Mouse (Mus musculus) CH12.LX (cell line): Measurements from ENCODE around the gene Dusp22. TPM values are rescaled to one million over a fixed set of nuclear protein-coding genes. Genes with fewer than 3 reads are reported as not detected.

Experiments used
- DNase-seq: peaks from one replicate; pipeline ENCODE4 v3.0.0-alpha.2; 2013; ENCODE audit errors: extremely low read depth
- H3K27ac ChIP-seq: 2 replicates; pipeline ENCODE4 v1.5.1; 2012; ENCODE audit warnings: low read depth, mild to moderate bottlenecking, control low read depth, moderate library complexity; ENCODE audit not compliant: insufficient read depth
- H3K27me3 ChIP-seq: replicated peaks from 2 replicates; pipeline ENCODE3; 2012; ENCODE audit warnings: inconsistent platforms
- H3K36me3 ChIP-seq, 2 experiments: replicated peaks in 1 of 2; 2 replicates each; pipeline versions ENCODE3 to v1.6.1; 2012; ENCODE audit warnings: inconsistent platforms in 1 of 2, low read length in 1 of 2, mild to moderate bottlenecking in 1 of 2, mixed read lengths in 1 of 2, moderate library complexity in 1 of 2; ENCODE audit not compliant: control insufficient read depth in 1 of 2, insufficient read depth in 1 of 2
- H3K4me1 ChIP-seq, 2 experiments: 2 replicates each; pipeline ENCODE4 v1.6.1; 2012; ENCODE audit warnings: inconsistent platforms in 1 of 2, moderate library complexity in 1 of 2; ENCODE audit not compliant: insufficient read depth in 2 of 2, control insufficient read depth in 1 of 2
- H3K4me2 ChIP-seq: 2 replicates; pipeline ENCODE4 v1.6.1; 2012; ENCODE audit warnings: low read depth, mild to moderate bottlenecking, control low read depth; ENCODE audit not compliant: poor library complexity, insufficient read depth, severe bottlenecking
- H3K4me3 ChIP-seq, 3 experiments: fragments of 150-350 bp in 1 of 3; sonication (generic) in 1 of 3; replicated peaks in 1 of 3; 2 replicates each; pipeline versions ENCODE3 to v1.5.1; 2011 to 2012; ENCODE audit warnings: low read depth in 2 of 3, low read length in 2 of 3, mild to moderate bottlenecking in 2 of 3, moderate library complexity in 2 of 3, control low read depth in 1 of 3, improper control_type of control experiment in 1 of 3, inconsistent platforms in 1 of 3, mixed read lengths in 1 of 3; ENCODE audit not compliant: poor library complexity in 1 of 3
- H3K79me2 ChIP-seq: replicated peaks from 2 replicates; pipeline ENCODE4 v1.6.1; 2012; ENCODE audit warnings: mild to moderate bottlenecking, moderate library complexity; ENCODE audit not compliant: control insufficient read depth, poor library complexity, insufficient read depth, severe bottlenecking; ENCODE audit errors: extremely low read depth
- H3K9ac ChIP-seq: 2 replicates; pipeline ENCODE4 v1.6.1; 2012; ENCODE audit warnings: low read depth, mild to moderate bottlenecking, control low read depth, moderate library complexity; ENCODE audit not compliant: insufficient read depth
- H3K9me3 ChIP-seq: replicated peaks from 2 replicates; pipeline ENCODE3; 2012; ENCODE audit warnings: low read length, inconsistent platforms, mixed read lengths
- BHLHE40 ChIP-seq: IDR thresholded peaks from 2 replicates; pipeline ENCODE4 v1.6.1; 2011; ENCODE audit warnings: mild to moderate bottlenecking, low read depth, low read length, improper control_type of control experiment
- CHD1 ChIP-seq: IDR thresholded peaks from 2 replicates; pipeline ENCODE4 v1.6.1; 2012; ENCODE audit warnings: low read depth, low read length, improper control_type of control experiment, inconsistent platforms
- CHD2 ChIP-seq: IDR thresholded peaks from 2 replicates; pipeline ENCODE4 v1.6.1; 2011; ENCODE audit warnings: low read length, improper control_type of control experiment
- CTCF ChIP-seq, 2 experiments: IDR thresholded peaks in 1 of 2; conservative IDR thresholded peaks in 1 of 2; 2 replicates each; pipeline ENCODE4 v1.5.1; 2011 to 2012; ENCODE audit warnings: low read depth in 2 of 2, low read length in 2 of 2, improper control_type of control experiment in 1 of 2, inconsistent platforms in 1 of 2, mild to moderate bottlenecking in 1 of 2, moderate library complexity in 1 of 2
- E2F4 ChIP-seq: IDR thresholded peaks from 2 replicates; pipeline ENCODE4 v1.6.1; 2011; ENCODE audit warnings: low read depth, low read length, improper control_type of control experiment; ENCODE audit not compliant: insufficient replicate concordance
- ELF1 ChIP-seq: IDR thresholded peaks from 2 replicates; pipeline ENCODE4 v1.6.1; 2014; ENCODE audit warnings: low read depth, mild to moderate bottlenecking, inconsistent platforms, low read length, improper control_type of control experiment
- EP300 ChIP-seq: IDR thresholded peaks from 2 replicates; pipeline ENCODE4 v1.6.1; 2011; ENCODE audit warnings: low read length, improper control_type of control experiment
- ETS1 ChIP-seq: conservative IDR thresholded peaks from 2 replicates; pipeline ENCODE4 v1.6.1; 2012; ENCODE audit warnings: low read depth, mild to moderate bottlenecking, inconsistent platforms, low read length, improper control_type of control experiment, moderate library complexity
- GABPA ChIP-seq: IDR thresholded peaks from 2 replicates; pipeline ENCODE4 v1.6.1; 2012; ENCODE audit warnings: low read depth, low read length, improper control_type of control experiment, inconsistent platforms; ENCODE audit not compliant: insufficient replicate concordance
- HCFC1 ChIP-seq: IDR thresholded peaks from 2 replicates; pipeline ENCODE4 v1.6.1; 2012; ENCODE audit warnings: low read depth, mild to moderate bottlenecking, inconsistent platforms, low read length, improper control_type of control experiment
- IRF4 ChIP-seq: IDR thresholded peaks from 2 replicates; pipeline ENCODE4 v1.6.1; 2014; ENCODE audit warnings: low read depth, mild to moderate bottlenecking, inconsistent platforms, low read length, improper control_type of control experiment
- JUN ChIP-seq: IDR thresholded peaks from 2 replicates; pipeline ENCODE4 v1.6.1; 2011; ENCODE audit warnings: low read depth, mild to moderate bottlenecking, low read length, improper control_type of control experiment, moderate library complexity; ENCODE audit not compliant: insufficient read depth
- JUND ChIP-seq: conservative IDR thresholded peaks from 2 replicates; pipeline ENCODE4 v1.6.1; 2011; ENCODE audit warnings: low read depth, low read length, improper control_type of control experiment
- KAT2A ChIP-seq: IDR thresholded peaks from 2 replicates; pipeline ENCODE4 v1.6.1; 2012; ENCODE audit warnings: low read length, improper control_type of control experiment, inconsistent platforms; ENCODE audit not compliant: insufficient replicate concordance
- MAFK ChIP-seq: IDR thresholded peaks from 2 replicates; pipeline ENCODE4 v1.6.1; 2011; ENCODE audit warnings: low read length, improper control_type of control experiment; ENCODE audit not compliant: insufficient replicate concordance
- MAX ChIP-seq: IDR thresholded peaks from 2 replicates; pipeline ENCODE4 v1.6.1; 2011; ENCODE audit warnings: low read length, improper control_type of control experiment
- MAZ ChIP-seq: IDR thresholded peaks from 2 replicates; pipeline ENCODE4 v1.6.1; 2012; ENCODE audit warnings: low read depth, mild to moderate bottlenecking, inconsistent platforms, low read length, improper control_type of control experiment, moderate library complexity
- MEF2A ChIP-seq: IDR thresholded peaks from 2 replicates; pipeline ENCODE4 v1.6.1; 2014; ENCODE audit warnings: low read depth, mild to moderate bottlenecking, inconsistent platforms, low read length, improper control_type of control experiment, borderline replicate concordance
- MXI1 ChIP-seq: IDR thresholded peaks from 2 replicates; pipeline ENCODE4 v1.6.1; 2011; ENCODE audit warnings: mild to moderate bottlenecking, low read depth, low read length, improper control_type of control experiment
- MYC ChIP-seq: IDR thresholded peaks from 2 replicates; pipeline ENCODE4 v1.6.1; 2011; ENCODE audit warnings: low read depth, mild to moderate bottlenecking, improper control_type of control experiment, low read length
- NELFE ChIP-seq: IDR thresholded peaks from 2 replicates; pipeline ENCODE4 v1.6.1; 2011; ENCODE audit warnings: low read depth, low read length, improper control_type of control experiment
- NRF1 ChIP-seq: IDR thresholded peaks from 2 replicates; pipeline ENCODE4 v1.6.1; 2014; ENCODE audit warnings: low read depth, mild to moderate bottlenecking, inconsistent platforms, low read length, improper control_type of control experiment, moderate library complexity
- PAX5 ChIP-seq: IDR thresholded peaks from 2 replicates; pipeline ENCODE4 v1.6.1; 2012; ENCODE audit warnings: low read length, inconsistent platforms, mixed read lengths
- POLR2A ChIP-seq: IDR thresholded peaks from 2 replicates; pipeline ENCODE4 v1.6.1; 2011; ENCODE audit warnings: low read depth, mild to moderate bottlenecking, improper control_type of control experiment, low read length
- POLR2AphosphoS2 ChIP-seq: IDR thresholded peaks from 2 replicates; pipeline ENCODE4 v1.6.1; 2011; ENCODE audit warnings: low read depth, low read length, improper control_type of control experiment
- RAD21 ChIP-seq: IDR thresholded peaks from 2 replicates; pipeline ENCODE4 v1.6.1; 2011; ENCODE audit warnings: low read depth, mild to moderate bottlenecking, low read length, improper control_type of control experiment, moderate library complexity
- RCOR1 ChIP-seq: conservative IDR thresholded peaks from 2 replicates; pipeline ENCODE4 v1.6.1; 2012; ENCODE audit warnings: low read depth, mild to moderate bottlenecking, inconsistent platforms, low read length, improper control_type of control experiment
- SIN3A ChIP-seq: IDR thresholded peaks from 2 replicates; pipeline ENCODE4 v1.6.1; 2012; ENCODE audit warnings: low read length, improper control_type of control experiment, inconsistent platforms
- SMC3 ChIP-seq: IDR thresholded peaks from 2 replicates; pipeline ENCODE4 v1.6.1; 2011; ENCODE audit warnings: low read depth, low read length, improper control_type of control experiment
- TBP ChIP-seq: conservative IDR thresholded peaks from 2 replicates; pipeline ENCODE4 v1.6.1; 2011; ENCODE audit warnings: low read depth, low read length, improper control_type of control experiment
- TCF12 ChIP-seq: IDR thresholded peaks from 2 replicates; pipeline ENCODE4 v1.6.1; 2014; ENCODE audit warnings: low read depth, mild to moderate bottlenecking, inconsistent platforms, low read length, improper control_type of control experiment
- UBTF ChIP-seq: IDR thresholded peaks from 2 replicates; pipeline ENCODE4 v1.6.1; 2012; ENCODE audit warnings: low read depth, mild to moderate bottlenecking, inconsistent platforms, low read length, improper control_type of control experiment, moderate library complexity
- USF1 ChIP-seq: IDR thresholded peaks from 2 replicates; pipeline ENCODE4 v1.6.1; 2014; ENCODE audit warnings: low read depth, mild to moderate bottlenecking, inconsistent platforms, low read length, improper control_type of control experiment
- USF2 ChIP-seq: conservative IDR thresholded peaks from 2 replicates; pipeline ENCODE4 v1.6.1; 2011; ENCODE audit warnings: low read depth, low read length, improper control_type of control experiment
- ZC3H11A ChIP-seq: IDR thresholded peaks from 2 replicates; pipeline ENCODE4 v1.6.1; 2012; ENCODE audit warnings: low read depth, mild to moderate bottlenecking, inconsistent platforms, low read length, improper control_type of control experiment
- ZKSCAN1 ChIP-seq: IDR thresholded peaks from 2 replicates; pipeline ENCODE4 v1.6.1; 2012; ENCODE audit warnings: low read depth, inconsistent platforms, low read length, improper control_type of control experiment, borderline replicate concordance
- ZMIZ1 ChIP-seq: IDR thresholded peaks from 2 replicates; pipeline ENCODE4 v1.6.1; 2012; ENCODE audit warnings: low read depth, mild to moderate bottlenecking, inconsistent platforms, low read length, improper control_type of control experiment
- ZNF384 ChIP-seq: IDR thresholded peaks from 2 replicates; pipeline ENCODE4 v1.6.1; 2012; ENCODE audit warnings: low read depth, low read length, improper control_type of control experiment, inconsistent platforms
- dilution Hi-C: fragments of 300-500 bp; cut with MboI; formaldehyde crosslinking; loops from 2 replicates; pipeline ENCODE4 v1.14.3; 2020; ENCODE audit warnings: low sequenced_read_pairs; ENCODE audit not compliant: extremely low pct_unique_long_range_greater_than_20kb, extremely low pct_ligation_motif_present
- in situ Hi-C: fragments of 300-500 bp; cut with MboI; formaldehyde crosslinking; loops from 3 replicates; pipeline ENCODE4 v1.14.3; 2019; ENCODE audit warnings: low sequenced_read_pairs, low pct_ligation_motif_present, low pct_unique_long_range_greater_than_20kb, mixed read lengths
- polyA plus RNA-seq: library from polyadenylated mRNA; unstranded; fragments of >175 nt; gene quantifications from 2 replicates; pipeline ENCODE4 v1.2.1, GENCODE M21; 2012; ENCODE audit warnings: low read depth; ENCODE audit not compliant: insufficient read length
- total RNA-seq, 2 experiments: library from RNA; depleted of rRNA; stranded (reverse); fragments of 300-350 nt in 1 of 2; fragments of >200 nt in 1 of 2; gene quantifications; 2 replicates each; pipeline ENCODE4 v1.2.3; 2012 to 2014

Gene Dusp22
- total and polyA plus RNA-seq, 3 experiments = 18.0 to 28.7 (median 22.5) TPM

GRCm38 (mm10) chr13:30724691-30725271 is 65.0 kb downstream of the Dusp22 start:
- Histone ChIP-seq H3K27ac (peak overlapping the region; percentile 83), H3K36me3 (no peaks in the 10 kb centered on the region), H3K4me2 (peak overlapping the region; percentile 80), H3K79me2 (no peaks in the 10 kb centered on the region), H3K9me3 (peaks cover 6% of the 10 kb centered on the region), H3K27me3 (no peaks in the 10 kb centered on the region), H3K9ac (peak overlapping the region; percentile 53; the same call in 1 of the 2 replicates), H3K4me3 (peak overlapping the region in 1 of 3 experiments; percentile 3), H3K4me1 (peaks cover 57 to 97% of the 10 kb centered on the region in 2 experiments)
- TF ChIP-seq MAFK = 0 out of 2 replicates have a peak, but pooled peaks have one; percentile 17
- TF ChIP-seq MXI1 = no peak; the same call in 1 of the 2 replicates
- TF ChIP-seq NELFE = 0 out of 2 replicates have a peak, but pooled peaks have one; percentile 39
- no peak for TF ChIP-seq CTCF (conservative IDR thresholded peaks at IDR 0.05 in 1 of 2, IDR thresholded peaks at IDR 0.05 in 1 of 2; ENCODE audit: low read depth in 2 of 2, low read length in 2 of 2)
- no peak for TF ChIP-seq PAX5
- no peak for TF ChIP-seq EP300
- peak; percentile 8; the same call in 1 of the 2 replicates for TF ChIP-seq TCF12
- TF ChIP-seq TBP = peak; percentile 54; the same call in 1 of the 2 replicates
- no peak for TF ChIP-seq UBTF
- TF ChIP-seq GABPA = no peak
- no peak for TF ChIP-seq ELF1
- peak; percentile 76 for TF ChIP-seq BHLHE40
- no peak for TF ChIP-seq SMC3
- no peak for TF ChIP-seq HCFC1
- TF ChIP-seq MEF2A = peak; percentile 74
- peak; percentile 70; the same call in 1 of the 2 replicates for TF ChIP-seq MYC
- TF ChIP-seq ZC3H11A = no peak
- no peak for TF ChIP-seq RCOR1
- 0 out of 2 replicates have a peak, but pooled peaks have one; percentile 73 for TF ChIP-seq CHD1
- TF ChIP-seq ZKSCAN1 = no peak
- peak; percentile 68; the same call in 1 of the 2 replicates for TF ChIP-seq IRF4
- TF ChIP-seq SIN3A = peak; percentile 70
- peak; percentile 59 for TF ChIP-seq MAZ
- TF ChIP-seq USF1 = no peak
- TF ChIP-seq ETS1 = peak; percentile 83
- TF ChIP-seq CHD2 = 0 out of 2 replicates have a peak, but pooled peaks have one; percentile 3
- TF ChIP-seq ZMIZ1 = no peak
- no peak; the same call in 1 of the 2 replicates for TF ChIP-seq POLR2AphosphoS2
- no peak for TF ChIP-seq NRF1
- no peak for TF ChIP-seq JUN
- TF ChIP-seq POLR2A = no peak; the same call in 1 of the 2 replicates
- no peak for TF ChIP-seq USF2
- no peak for TF ChIP-seq ZNF384
- no peak for TF ChIP-seq E2F4
- peak; percentile 79 for TF ChIP-seq MAX
- TF ChIP-seq RAD21 = no peak; the same call in 1 of the 2 replicates
- TF ChIP-seq KAT2A = no peak
- no peak for TF ChIP-seq JUND
- peak; percentile 86 for DNase-seq
- in situ Hi-C loops = no loop called here
- dilution Hi-C loops = no loop called here
